Comparison of ENCODE assay signal across 8 mouse cellular contexts in genomic region chrX:169997854-169998456, GRCm38 (mm10). TPM values are rescaled to one million over a fixed set of nuclear protein-coding genes. Genes with fewer than 3 reads are reported as not detected.
DNase-seq lines count a peak whose midpoint lies in the region; ATAC-seq and TF ChIP-seq lines count a peak whose summit lies in the region.
"Not testable (repeated sequence)": the region's sequence is repeated elsewhere in the genome, so short reads cannot be mapped to it uniquely, and the experiment has no call there.

No protein-coding gene starts in this region.

- TF ChIP-seq EP300 in liver, embryonic 14.5 days (IDR thresholded peaks at IDR 0.05; ENCODE audit: low read depth); stomach, postnatal 0 days (optimal IDR thresholded peaks at IDR 0.05): not testable (repeated sequence)

- peak overlapping the region; percentile 85 for H3K27ac ChIP-seq in forebrain, embryonic 10.5 days
- not testable (repeated sequence) for H3K27ac ChIP-seq in heart, embryonic 15.5 days; liver, embryonic 14.5 days
- peak overlapping the region; percentile 82 for H3K27ac ChIP-seq in neural tube, embryonic 11.5 days (ENCODE audit: low read depth, low read length)
- H3K27ac ChIP-seq in stomach, postnatal 0 days (replicated peaks), result peak overlapping the region; percentile 67

- not testable (repeated sequence) for H3K9ac ChIP-seq in heart, embryonic 15.5 days; neural tube, embryonic 11.5 days (ENCODE audit: low read length)
- peak overlapping the region; percentile 1; the same call in 1 of the 2 replicates for H3K9ac ChIP-seq in liver, embryonic 14.5 days (replicated peaks)
- H3K9ac ChIP-seq in stomach, postnatal 0 days (ENCODE audit: low read length), result peak overlapping the region; percentile 60

- not testable (repeated sequence) for H3K27me3 ChIP-seq in forebrain, embryonic 10.5 days (ENCODE audit: poor library complexity, severe bottlenecking); heart, embryonic 15.5 days; liver, embryonic 14.5 days (ENCODE audit: control insufficient read depth, insufficient read depth, low read length); neural tube, embryonic 11.5 days (ENCODE audit: control insufficient read depth, insufficient read depth, low read length); stomach, postnatal 0 days (ENCODE audit: control insufficient read depth, insufficient read depth, low read length)

- DNase-seq in CD8-positive naive resting alpha-beta T cell, adult 2 months (ENCODE audit: low read depth in 2 of 2, low spot score in 2 of 2), result peak; percentile 100
- DNase-seq in c-Kit-positive CD71-negative TER-119-negative erythroid progenitor cells, embryonic 14.5 days (ENCODE audit: low read depth), result peak; percentile 100
- peak; percentile 28 for DNase-seq in forebrain, embryonic 10.5 days (ENCODE audit: extremely low spot score, low spot score)
- peak; percentile 100 for DNase-seq in kidney, postnatal 25 days
- peak in 2 of 3 experiments; percentile 84 to 99 for DNase-seq in liver, embryonic 14.5 days (ENCODE audit: low read depth in 3 of 3, low spot score in 3 of 3)
- DNase-seq in neural tube, embryonic 11.5 days (ENCODE audit: low spot score), result peak; percentile 50
- DNase-seq in stomach, postnatal 0 days (ENCODE audit: low spot score), result peak; percentile 78

- WGBS in forebrain, embryonic 10.5 days, result 3% methylated on average over 8 of the region's 37 CpGs
- 0% methylated on average over 6 of the region's 37 CpGs for WGBS in heart, embryonic 15.5 days
- WGBS in liver, embryonic 14.5 days (ENCODE audit: insufficient replicate concordance), result 11% methylated on average over 35 of the region's 37 CpGs
- 20% methylated on average over 16 of the region's 37 CpGs for WGBS in neural tube, embryonic 11.5 days
- 35% methylated on average over 37 of the region's 37 CpGs for WGBS in stomach, postnatal 0 days

- peaks cover 14% of the 10 kb centered on the region for H3K9me3 ChIP-seq in forebrain, embryonic 10.5 days
- not testable (repeated sequence) for H3K9me3 ChIP-seq in heart, embryonic 15.5 days (replicated peaks); neural tube, embryonic 11.5 days (ENCODE audit: control insufficient read depth, low read length)
- H3K9me3 ChIP-seq in liver, embryonic 14.5 days (ENCODE audit: control insufficient read depth, low read length), result peaks cover 10% of the 10 kb centered on the region
- H3K9me3 ChIP-seq in stomach, postnatal 0 days (ENCODE audit: control insufficient read depth, low read length), result peaks cover 20% of the 10 kb centered on the region

- peak overlapping the region; percentile 55 for H3K4me2 ChIP-seq in heart, embryonic 15.5 days
- H3K4me2 ChIP-seq in liver, embryonic 14.5 days (ENCODE audit: low read depth), result peak overlapping the region; percentile 74
- peak overlapping the region; percentile 63 for H3K4me2 ChIP-seq in neural tube, embryonic 11.5 days (ENCODE audit: low read depth)
- H3K4me2 ChIP-seq in stomach, postnatal 0 days (replicated peaks; ENCODE audit: low read depth), result peak overlapping the region; percentile 94

- not testable (repeated sequence) for TF ChIP-seq CTCF in liver, embryonic 14.5 days (IDR thresholded peaks at IDR 0.05; ENCODE audit: low read depth); stomach, postnatal 0 days (IDR thresholded peaks at IDR 0.05; ENCODE audit: low read depth)

- H3K4me1 ChIP-seq in forebrain, embryonic 10.5 days, result peaks cover 15% of the 10 kb centered on the region
- not testable (repeated sequence) for H3K4me1 ChIP-seq in heart, embryonic 15.5 days (replicated peaks); liver, embryonic 14.5 days (replicated peaks; ENCODE audit: control insufficient read depth in 2 of 2, insufficient read depth in 2 of 2, low read length in 1 of 2); neural tube, embryonic 11.5 days (ENCODE audit: control insufficient read depth, insufficient read depth, low read length); stomach, postnatal 0 days (replicated peaks; ENCODE audit: control insufficient read depth, insufficient read depth)

- not testable (repeated sequence) for H3K36me3 ChIP-seq in forebrain, embryonic 10.5 days (replicated peaks); heart, embryonic 15.5 days; liver, embryonic 14.5 days (replicated peaks; ENCODE audit: control insufficient read depth, insufficient read depth, low read depth); neural tube, embryonic 11.5 days (ENCODE audit: control insufficient read depth, insufficient read depth, low read length); stomach, postnatal 0 days (ENCODE audit: control insufficient read depth, insufficient read depth, low read length)

- peak; percentile 86 for ATAC-seq in heart, embryonic 15.5 days (replicated peaks; ENCODE audit: insufficient number of reproducible peaks, insufficient read depth, low FRiP score, low read depth)
- ATAC-seq in liver, embryonic 14.5 days (ENCODE audit: insufficient read depth), result peak; percentile 91
- peak; percentile 92 for ATAC-seq in neural tube, embryonic 11.5 days (ENCODE audit: insufficient read depth, low FRiP score, low TSS enrichment)
- peak; percentile 91 for ATAC-seq in stomach, postnatal 0 days (ENCODE audit: low FRiP score, low TSS enrichment)

- peak overlapping the region; percentile 49 for H3K4me3 ChIP-seq in forebrain, embryonic 10.5 days
- H3K4me3 ChIP-seq in heart, embryonic 15.5 days, result peak overlapping the region; percentile 32
- H3K4me3 ChIP-seq in liver, embryonic 14.5 days (ENCODE audit: insufficient read depth in 1 of 2, low read depth in 2 of 2, low read length in 2 of 2), result peak overlapping the region; percentile 52
- peak overlapping the region; percentile 31 for H3K4me3 ChIP-seq in neural tube, embryonic 11.5 days (ENCODE audit: low read depth, low read length)
- peak overlapping the region; percentile 43 for H3K4me3 ChIP-seq in stomach, postnatal 0 days (ENCODE audit: low read depth, low read length)

RNA-seq across cellular contexts. Expression of gene Gm21887, which starts 11.5 kb away (rescaled TPM):
- polyA plus RNA-seq in forebrain, embryonic 10.5 days (2016; fragmentation: Nextera tagmentation; extraction: Ambion mirVana), result 249 and 311 TPM in 2 replicates
- 122 and 155 TPM in 2 replicates for polyA plus RNA-seq in heart, embryonic 15.5 days (2015; fragmentation: Nextera tagmentation; extraction: Ambion mirVana)
- polyA plus RNA-seq in liver, embryonic 14.5 days (2012; rRNA removed), result 94.3 and 264 TPM in 2 replicates
- 36.2 and 58.4 TPM in 2 replicates for polyA plus RNA-seq in liver, embryonic 14.5 days (2014; fragmentation: Nextera tagmentation; extraction: Ambion mirVana)
- polyA plus RNA-seq in neural tube, embryonic 11.5 days (2014; fragmentation: Nextera tagmentation; extraction: Ambion mirVana), result 214 and 267 TPM in 2 replicates
- polyA plus RNA-seq in stomach, postnatal 0 days (2015; fragmentation: Nextera tagmentation; extraction: Ambion mirVana), result 90.6 and 93.1 TPM in 2 replicates

Comparison
In these comparisons a context has a peak if more than half of its experiments do, and no peak if none do; other contexts are left out.
1. DNase-seq: peak in every context shown above with its lines; median percentile 100 in CD8-positive naive resting alpha-beta T cell, adult 2 months; 100 in c-Kit-positive CD71-negative TER-119-negative erythroid progenitor cells, embryonic 14.5 days; 100 in kidney, postnatal 25 days; 92 in liver, embryonic 14.5 days; 78 in stomach, postnatal 0 days; 50 in neural tube, embryonic 11.5 days; 28 in forebrain, embryonic 10.5 days.